Mouse (Mus musculus) kidney, postnatal 0 days (tissue): ENCODE measurements around the gene Nkpd1. TPM values are rescaled to one million over a fixed set of nuclear protein-coding genes. Genes with fewer than 3 reads are reported as not detected.

Experiments used
- ATAC-seq: fragments of 200-750 bp; cut with Nextera tagmentation; replicated peaks from 2 replicates; pipeline ENCODE4 v1.8.0; 2017; ENCODE audit warnings: low read depth, moderate number of reproducible peaks, moderate TSS enrichment, moderate library complexity; ENCODE audit not compliant: low FRiP score
- DNase-seq: peaks from one replicate; pipeline ENCODE4 v3.0.0-alpha.2; 2016; ENCODE audit warnings: low spot score
- H3K27ac ChIP-seq: fragments of 300-500 bp; sonication (generic); 2 replicates; pipeline ENCODE4 v1.5.1; 2014; ENCODE audit warnings: mild to moderate bottlenecking
- H3K27me3 ChIP-seq: fragments of 300-500 bp; sonication (generic); 2 replicates; pipeline ENCODE4 v1.6.1; 2014; ENCODE audit warnings: low read length, mixed read lengths; ENCODE audit not compliant: insufficient read depth
- H3K36me3 ChIP-seq: fragments of 300-500 bp; sonication (generic); 2 replicates; pipeline ENCODE4 v1.6.1; 2014; ENCODE audit warnings: low read length, mixed read lengths; ENCODE audit not compliant: insufficient read depth
- H3K4me1 ChIP-seq: fragments of 300-500 bp; sonication (generic); replicated peaks from 2 replicates; pipeline ENCODE4 v1.6.1; 2014; ENCODE audit warnings: antibody characterized with exemption, low read length, mixed read lengths; ENCODE audit not compliant: insufficient read depth
- H3K4me2 ChIP-seq: fragments of 300-500 bp; sonication (generic); 2 replicates; pipeline ENCODE4 v1.6.1; 2014; ENCODE audit warnings: mild to moderate bottlenecking, low read length, moderate library complexity, mixed read lengths
- H3K4me3 ChIP-seq: fragments of 300-500 bp; sonication (generic); replicated peaks from 2 replicates; pipeline ENCODE4 v1.5.1; 2014; ENCODE audit warnings: low read depth, low read length
- H3K9ac ChIP-seq: fragments of 300-500 bp; sonication (generic); 2 replicates; pipeline ENCODE4 v1.6.1; 2014; ENCODE audit warnings: low read depth, low read length
- H3K9me3 ChIP-seq: fragments of 300-500 bp; sonication (generic); replicated peaks from 2 replicates; pipeline ENCODE4 v1.6.1; 2016; ENCODE audit warnings: low read length, inconsistent platforms, mixed read lengths
- CTCF ChIP-seq: IDR thresholded peaks from 2 replicates; pipeline ENCODE4 v1.5.1; 2016; ENCODE audit warnings: antibody characterized with exemption, low read depth, mild to moderate bottlenecking, moderate library complexity
- WGBS: fragments of 180-500 bp; shearing (Covaris S2); extraction: QIAGEN DNeasy Blood & Tissue Kit; methylation state at CpG from one replicate; pipeline ENCODE4 v1.1.7; 2014; 5-methylcytosine and 5-hydroxymethylcytosine counted together
- polyA plus RNA-seq: library from polyadenylated mRNA; unstranded; fragments of >200 nt; fragmentation: Nextera tagmentation; extraction: Ambion mirVana; gene quantifications from 2 replicates; pipeline ENCODE4 v1.2.1, GENCODE M21; 2015

The Nkpd1 gene
- polyA plus RNA-seq, 1 experiment from 2014 or later, result not detected

DNA sequence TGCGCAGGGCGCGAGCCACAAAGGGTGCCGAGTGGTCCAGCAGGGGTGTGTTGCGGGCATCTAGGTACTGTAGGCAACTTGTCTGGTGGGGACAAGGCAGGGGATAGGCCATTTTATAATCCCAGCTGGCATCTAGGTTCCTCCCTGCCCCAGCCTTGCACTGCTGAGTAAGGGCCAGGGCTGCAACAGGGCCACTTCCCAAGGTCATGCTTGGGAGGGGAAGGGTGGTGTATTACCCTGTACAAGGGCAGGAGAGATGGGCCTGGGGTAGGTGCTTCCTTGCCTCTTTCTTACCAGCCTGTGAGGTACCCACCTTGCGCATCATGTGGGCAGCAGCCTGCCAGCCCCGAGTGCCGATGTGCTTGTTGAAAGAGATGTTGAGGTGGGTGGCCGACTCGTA lies 17.0 kb downstream of the Nkpd1 start:
- no peak for TF ChIP-seq CTCF
- Histone ChIP-seq H3K9me3 (no peaks in the 10 kb centered on the region), H3K4me3 (no peak overlapping the region), H3K36me3 (peaks cover 44% of the 10 kb centered on the region), H3K4me1 (no peaks in the 10 kb centered on the region), H3K4me2 (no peak overlapping the region), H3K27ac (no peak overlapping the region), H3K9ac (no peak overlapping the region), H3K27me3 (no peaks in the 10 kb centered on the region)
- WGBS, result 95% methylated on average over 10 of the region's 10 CpGs
- no peak for DNase-seq
- ATAC-seq, result no peak

GRCm38 (mm10) chr7:19540771-19541566 lies 23.3 kb downstream of the Nkpd1 start:
- no peak overlapping the region for H3K4me3 ChIP-seq
- H3K4me1 ChIP-seq, result peaks cover 4% of the 10 kb centered on the region; the same call in 1 of the 2 replicates
- DNase-seq, result no peak
- H3K27me3 ChIP-seq, result no peaks in the 10 kb centered on the region
- H3K9me3 ChIP-seq, result no peaks in the 10 kb centered on the region
- no peak overlapping the region for H3K4me2 ChIP-seq
- 0 out of 2 replicates have a peak overlapping the region, but pooled peaks have one; percentile 31 for H3K9ac ChIP-seq
- H3K27ac ChIP-seq, result no peak overlapping the region
- no peak for TF ChIP-seq CTCF
- H3K36me3 ChIP-seq, result no peaks in the 10 kb centered on the region
- WGBS, result 77% methylated on average over 2 of the region's 2 CpGs
- ATAC-seq, result no peak

- Histone ChIP-seq H3K4me3 (no peak overlapping the region), H3K36me3 (no peaks in the 10 kb centered on the region), H3K27ac (no peak overlapping the region), H3K4me2 (no peak overlapping the region), H3K9ac (no peak overlapping the region), H3K27me3 (no peaks in the 10 kb centered on the region), H3K9me3 (no peaks in the 10 kb centered on the region), H3K4me1 (peaks cover 7% of the 10 kb centered on the region; the same call in 1 of the 2 replicates)
- ATAC-seq, result no peak
- no peak for TF ChIP-seq CTCF
- DNase-seq, result no peak
- WGBS, result 56% methylated on average over 7 of the region's 7 CpGs
These were observed 24.1 kb downstream of the Nkpd1 start for GRCm38 (mm10) chr7:19541681-19542154.

GRCm38 (mm10) chr7:19542155-19542691 lies 24.6 kb downstream of the Nkpd1 start:
- Histone ChIP-seq H3K27ac (no peak overlapping the region), H3K9ac (no peak overlapping the region), H3K4me1 (peaks cover 7% of the 10 kb centered on the region; the same call in 1 of the 2 replicates), H3K36me3 (no peaks in the 10 kb centered on the region), H3K9me3 (no peaks in the 10 kb centered on the region), H3K4me2 (no peak overlapping the region), H3K27me3 (no peaks in the 10 kb centered on the region), H3K4me3 (no peak overlapping the region)
- ATAC-seq (no peak), DNase-seq (no peak)
- 56% methylated on average over 8 of the region's 8 CpGs for WGBS
- TF ChIP-seq CTCF, result no peak

GRCm38 (mm10) chr7:19543584-19543983 lies 25.9 kb downstream of the Nkpd1 start:
- H3K4me1 ChIP-seq, result peaks cover 7% of the 10 kb centered on the region; the same call in 1 of the 2 replicates
- H3K9ac ChIP-seq, result no peak overlapping the region
- DNase-seq (peak; percentile 42), ATAC-seq (no peak)
- H3K27ac ChIP-seq, result no peak overlapping the region
- peak; percentile 57 for TF ChIP-seq CTCF
- WGBS, result 47% methylated on average over 6 of the region's 6 CpGs
- no peak overlapping the region for H3K4me3 ChIP-seq
- no peaks in the 10 kb centered on the region for H3K9me3 ChIP-seq
- no peak overlapping the region for H3K4me2 ChIP-seq
- H3K36me3 ChIP-seq, result no peaks in the 10 kb centered on the region
- no peaks in the 10 kb centered on the region for H3K27me3 ChIP-seq

DNA sequence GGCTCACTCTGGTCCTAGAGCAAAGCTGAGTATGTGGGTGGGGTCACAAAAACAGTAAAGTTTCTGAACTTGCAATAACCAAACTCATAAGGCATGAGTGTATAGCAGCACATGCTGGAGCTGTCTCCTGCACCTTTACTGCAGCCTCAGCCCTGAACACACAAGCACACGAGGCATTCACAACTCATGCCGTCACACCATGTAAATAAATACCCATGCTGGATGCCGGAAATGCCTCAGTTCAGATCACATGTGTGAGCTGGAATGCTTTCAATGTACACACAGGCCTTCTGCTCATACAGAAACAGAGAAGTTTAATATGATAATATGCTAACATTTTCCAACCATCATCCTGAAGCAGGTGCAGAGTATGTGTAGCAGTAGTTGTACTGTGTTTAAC lies 28.4 kb downstream of the Nkpd1 start:
- Histone ChIP-seq H3K9ac (no peak overlapping the region), H3K36me3 (no peaks in the 10 kb centered on the region), H3K4me3 (no peak overlapping the region), H3K4me1 (peaks cover 7% of the 10 kb centered on the region; the same call in 1 of the 2 replicates), H3K27me3 (no peaks in the 10 kb centered on the region), H3K9me3 (no peaks in the 10 kb centered on the region), H3K27ac (no peak overlapping the region), H3K4me2 (no peak overlapping the region)
- ATAC-seq (0 out of 2 replicates have a peak, but pooled peaks have one; percentile 22), DNase-seq (peak; percentile 43)
- no peak for TF ChIP-seq CTCF
- 26% methylated on average over 3 of the region's 3 CpGs for WGBS
